Mouse (Mus musculus): ENCODE results near the gene Nck2. TPM values are rescaled to one million over a fixed set of nuclear protein-coding genes. Genes with fewer than 3 reads are reported as not detected.
A peak's percentile ranks its signal among the peaks of the same experiment; 100 is the strongest.

Nck2 gene
- 10 to 100 TPM; 55.6 to 56.3 TPM for total RNA-seq (2021)
- long read RNA-seq, experiment 1, transcript Nck2-201 (5 exons, 2,772 nt): major isoform, 65 of 84 reads
- long read RNA-seq, experiment 1, partial matches to known transcripts: 5 of 84 reads
- long read RNA-seq, experiment 1, other reads (novel, unspliced or antisense): 14 of 84 reads
- long read RNA-seq, experiment 2, transcript Nck2-201 (5 exons, 2,772 nt): major isoform, 98 of 107 reads
- long read RNA-seq, experiment 2, partial matches to known transcripts: 3 of 107 reads
- long read RNA-seq, experiment 2, other reads (novel, unspliced or antisense): 6 of 107 reads

DNA sequence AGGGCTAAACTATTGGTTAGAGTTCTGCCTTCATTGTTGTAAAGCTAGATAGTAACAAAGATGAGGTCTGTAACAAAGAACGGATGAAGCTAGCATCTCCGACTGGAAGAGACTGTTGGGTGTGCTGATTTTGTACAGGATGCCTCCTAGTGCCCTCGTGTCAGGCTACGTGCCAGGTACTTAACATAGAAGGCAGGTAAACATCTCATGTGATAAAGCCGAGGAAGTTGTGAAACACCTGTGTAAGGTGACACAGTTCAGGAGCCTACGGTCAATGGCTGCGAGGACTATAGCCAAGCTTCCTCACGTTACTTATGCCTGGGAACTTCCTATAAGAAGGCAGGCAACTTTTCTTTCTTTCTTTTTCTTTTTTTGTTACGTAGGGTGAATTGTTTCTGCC, at the start of gene Nck2:
Gene Nck2, plus strand, starts transcription at position 49 of the 400 bp plus-strand sequence.
- no peak for DNase-seq (ENCODE audit: low spot score in 2 of 2)
- Histone ChIP-seq H3K27ac (peak within 1 kb of the TSS; percentile 96), H3K4me3 (peak within 1 kb of the TSS; percentile 69)
- TF ChIP-seq CTCF (conservative IDR thresholded peaks at IDR 0.05): no peak

GRCm38 (mm10) chr1:43395040-43395439, 49.3 kb upstream of the Nck2 start:
- no peak for DNase-seq (ENCODE audit: low spot score in 2 of 2)
- TF ChIP-seq CTCF (conservative IDR thresholded peaks at IDR 0.05): no peak
- Histone ChIP-seq H3K4me3 (no peak overlapping the region), H3K27ac (no peak overlapping the region)

DNA sequence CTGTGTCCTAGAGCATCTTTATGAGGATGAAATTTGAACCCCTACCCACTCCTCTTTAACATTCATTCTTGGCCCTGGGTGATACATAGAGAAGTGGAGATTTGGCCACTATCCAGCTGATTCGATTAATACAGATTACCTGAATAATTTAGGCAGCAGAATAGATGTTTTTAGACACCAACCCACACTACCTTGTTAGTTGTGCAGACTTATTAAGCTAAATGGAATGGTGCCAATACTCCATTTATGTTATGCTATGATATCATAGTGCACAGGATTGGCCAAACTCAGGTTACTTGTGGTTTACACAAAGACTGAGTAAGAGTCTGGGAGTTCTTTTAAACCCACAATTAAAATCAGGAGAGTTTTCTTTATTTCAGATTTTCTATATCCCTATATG, 48.6 kb upstream of the Nck2 start:
- no peak for TF ChIP-seq CTCF (conservative IDR thresholded peaks at IDR 0.05)
- no peak for DNase-seq (ENCODE audit: low spot score in 2 of 2)
- Histone ChIP-seq H3K27ac (no peak overlapping the region), H3K4me3 (no peak overlapping the region)

DNA sequence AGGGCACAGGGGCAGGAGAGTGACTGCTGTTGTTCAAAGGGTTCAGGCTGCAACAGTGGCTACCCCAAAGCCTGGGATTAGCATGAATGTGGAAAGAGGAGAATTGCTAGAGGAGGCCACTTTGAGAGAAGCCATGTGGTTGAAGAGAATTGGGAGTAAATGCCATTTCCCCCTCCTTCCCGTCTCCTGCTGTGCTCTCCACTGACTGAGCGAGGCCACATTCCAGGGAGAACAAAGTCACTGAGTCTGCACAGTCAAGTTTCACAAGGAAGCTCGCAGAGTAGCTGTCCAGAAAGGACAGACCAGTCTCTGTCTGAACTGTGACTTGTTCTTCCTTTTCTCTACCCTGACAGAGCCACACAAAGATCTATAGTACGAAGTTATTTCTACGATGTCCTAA, 47.9 kb upstream of the Nck2 start:
- no peak for DNase-seq (ENCODE audit: low spot score in 2 of 2)
- no peak for TF ChIP-seq CTCF (conservative IDR thresholded peaks at IDR 0.05)
- no peak overlapping the region for H3K4me3 ChIP-seq
- H3K27ac ChIP-seq: no peak overlapping the region

DNA sequence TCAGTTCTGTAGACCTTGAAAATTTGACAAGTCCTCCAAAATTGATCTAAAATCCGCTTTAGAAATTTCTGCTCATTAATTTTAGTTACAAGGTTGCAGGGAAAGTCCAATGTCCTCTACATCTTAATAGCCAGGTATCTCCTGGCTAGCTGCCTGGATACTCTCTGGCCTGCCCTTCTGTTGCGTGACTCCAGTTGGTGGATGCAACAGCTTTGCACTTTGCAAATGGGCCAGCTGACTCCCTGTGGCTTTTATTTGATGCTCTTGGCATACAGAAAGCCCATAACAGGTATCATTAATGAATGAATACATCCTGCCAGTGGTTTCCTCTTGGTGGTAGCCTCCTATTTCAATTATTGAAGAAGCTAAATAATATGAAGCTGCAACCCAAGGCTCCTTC, 47.3 kb upstream of the Nck2 start:
- no peak overlapping the region for H3K4me3 ChIP-seq
- no peak for DNase-seq (ENCODE audit: low spot score in 2 of 2)
- no peak for TF ChIP-seq CTCF (conservative IDR thresholded peaks at IDR 0.05)
- no peak overlapping the region for H3K27ac ChIP-seq

DNA sequence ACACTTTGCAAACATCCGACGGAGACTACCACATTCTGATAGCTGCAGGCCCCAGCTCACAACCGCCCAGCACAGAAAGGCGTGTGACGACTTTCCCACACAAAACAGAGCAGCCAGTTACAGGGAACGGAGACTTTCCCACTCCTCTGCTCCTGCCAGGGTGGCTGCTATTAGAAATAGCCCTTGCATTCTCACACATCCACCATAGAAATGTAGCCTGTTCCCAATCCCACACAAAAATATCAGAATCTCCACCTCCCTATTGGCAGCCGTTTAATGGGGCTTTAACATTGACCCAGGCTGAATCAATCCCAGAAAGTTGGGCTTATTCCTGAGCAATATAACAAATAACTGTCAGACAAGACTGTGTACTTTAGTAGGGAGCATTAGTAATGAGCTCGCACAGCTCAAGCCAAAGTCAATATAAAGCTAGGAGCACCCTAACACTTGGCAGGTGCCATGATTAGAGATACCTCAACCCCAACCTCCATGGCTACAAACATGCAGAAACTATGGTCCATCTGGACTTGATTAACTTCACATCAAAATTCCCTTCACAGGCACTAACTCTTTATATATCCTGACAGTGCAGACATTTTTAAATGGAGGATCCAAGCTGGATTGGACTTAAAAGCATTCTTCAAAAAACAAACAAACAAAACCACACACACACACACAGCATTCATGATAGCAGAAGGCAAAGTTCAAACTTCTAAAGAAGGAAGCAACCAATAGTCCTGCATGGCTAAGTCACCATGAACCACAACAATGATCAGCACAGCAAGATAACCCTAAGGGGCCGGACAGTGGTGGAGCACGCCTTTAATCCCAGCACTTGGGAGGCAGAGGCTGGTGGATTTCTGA, 45.4 kb upstream of the Nck2 start:
- no peak for TF ChIP-seq CTCF (conservative IDR thresholded peaks at IDR 0.05)
- Histone ChIP-seq H3K27ac (no peak overlapping the region), H3K4me3 (no peak overlapping the region)
- no peak for DNase-seq (ENCODE audit: low spot score in 2 of 2)

DNA sequence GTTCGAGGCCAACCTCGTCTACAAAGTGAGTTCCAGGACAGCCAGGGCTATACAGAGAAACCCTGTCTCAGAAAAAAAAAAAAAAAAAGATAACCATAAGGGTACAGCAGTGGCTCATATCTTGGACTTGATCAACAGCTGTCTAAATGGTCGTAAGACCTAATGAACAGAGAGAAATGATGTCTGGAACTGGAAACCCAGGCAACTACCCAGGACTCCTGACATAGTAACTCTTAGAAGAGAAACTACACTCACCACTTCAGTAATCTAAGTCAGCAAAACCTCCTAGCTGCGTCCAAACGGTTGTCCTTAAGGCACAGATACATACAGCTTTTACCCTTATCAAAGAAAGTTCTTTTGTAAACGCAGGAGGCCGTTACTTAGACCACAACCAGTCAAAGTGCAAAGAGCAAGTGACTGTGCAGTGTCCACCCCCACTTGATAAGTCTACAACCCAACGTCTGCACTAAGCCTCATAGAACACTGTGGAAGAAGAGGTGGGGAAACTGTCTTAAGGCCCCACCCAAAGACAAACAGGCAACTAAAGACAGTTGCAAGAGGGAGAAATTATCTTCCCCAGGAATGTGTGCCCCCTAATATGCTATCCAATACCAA, 44.7 kb upstream of the Nck2 start:
- H3K27ac ChIP-seq: no peak overlapping the region
- no peak for DNase-seq (ENCODE audit: low spot score in 2 of 2)
- no peak for TF ChIP-seq CTCF (conservative IDR thresholded peaks at IDR 0.05)
- H3K4me3 ChIP-seq: no peak overlapping the region

GRCm38 (mm10) chr1:43400655-43401054, 43.7 kb upstream of the Nck2 start:
- no peak overlapping the region for H3K4me3 ChIP-seq
- H3K27ac ChIP-seq: no peak overlapping the region
- DNase-seq (ENCODE audit: low spot score in 2 of 2): no peak
- no peak for TF ChIP-seq CTCF (conservative IDR thresholded peaks at IDR 0.05)

- Histone ChIP-seq H3K27ac (no peak overlapping the region), H3K4me3 (no peak overlapping the region)
- 0 out of 2 replicates have a peak, but pooled peaks have one; percentile 6 for TF ChIP-seq CTCF (conservative IDR thresholded peaks at IDR 0.05)
- no peak for DNase-seq (ENCODE audit: low spot score in 2 of 2)
Measured at GRCm38 (mm10) chr1:43403341-43403740, 41.0 kb upstream of the Nck2 start.

- no peak for DNase-seq (ENCODE audit: low spot score in 2 of 2)
- Histone ChIP-seq H3K27ac (no peak overlapping the region), H3K4me3 (no peak overlapping the region)
- TF ChIP-seq CTCF (conservative IDR thresholded peaks at IDR 0.05): no peak
Measured at GRCm38 (mm10) chr1:43404693-43405678, 39.4 kb upstream of the Nck2 start.

GRCm38 (mm10) chr1:43409019-43409418, 35.4 kb upstream of the Nck2 start:
- Histone ChIP-seq H3K27ac (no peak overlapping the region), H3K4me3 (no peak overlapping the region)
- no peak for TF ChIP-seq CTCF (conservative IDR thresholded peaks at IDR 0.05)
- DNase-seq (ENCODE audit: low spot score in 2 of 2): no peak

GRCm38 (mm10) chr1:43412825-43413224, 31.6 kb upstream of the Nck2 start:
- Histone ChIP-seq H3K4me3 (no peak overlapping the region), H3K27ac (no peak overlapping the region)
- DNase-seq (ENCODE audit: low spot score in 2 of 2): no peak
- TF ChIP-seq CTCF (conservative IDR thresholded peaks at IDR 0.05): no peak
